Comparison of ENCODE assay signal across 1 mouse cellular context in the genomic region with DNA sequence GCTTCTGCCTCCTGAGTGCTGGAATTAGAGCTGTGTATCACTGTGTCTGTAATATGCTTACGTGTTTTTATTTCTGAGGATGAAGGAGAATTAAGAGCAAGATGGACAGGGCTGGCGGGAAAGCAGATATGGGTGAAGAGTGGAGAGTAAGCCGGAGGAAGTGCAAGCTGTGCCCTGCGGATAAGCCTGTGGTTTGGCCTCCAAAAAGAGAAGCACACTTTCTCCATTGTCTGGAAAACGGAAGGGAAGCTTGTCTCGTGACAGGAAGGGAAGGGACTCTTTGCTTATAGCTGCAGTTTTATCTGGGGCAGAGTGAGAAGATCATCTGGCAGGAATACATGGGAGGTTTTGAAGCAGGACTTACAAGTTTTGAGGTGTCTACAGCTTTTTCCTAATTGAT.
TF ChIP-seq lines count a peak whose summit lies in the region.

No protein-coding gene starts in this region.

TF ChIP-seq in MEL, 35 proteins besides CTCF, POLR2A, EP300 and RAD21 (continued from another document):
- TF ChIP-seq USF1 (IDR thresholded peaks at IDR 0.05; ENCODE audit: low read depth, low read length) (peak; percentile 92), SMC3 (IDR thresholded peaks at IDR 0.05; ENCODE audit: low read depth, low read length) (no peak), TAL1 (IDR thresholded peaks at IDR 0.05; ENCODE audit: low read length) (peak; percentile 99), ZC3H11A (IDR thresholded peaks at IDR 0.05; ENCODE audit: low read depth, low read length) (no peak), ELF1 (IDR thresholded peaks at IDR 0.05; ENCODE audit: low read depth, low read length) (peak; percentile 52; the same call in 1 of the 2 replicates), SIN3A (IDR thresholded peaks at IDR 0.05; ENCODE audit: low read length) (peak; percentile 50; the same call in 1 of the 2 replicates), JUND (IDR thresholded peaks at IDR 0.05; ENCODE audit: low read depth, low read length) (no peak), CHD2 (IDR thresholded peaks at IDR 0.05; ENCODE audit: low read length) (no peak), ETS1 (IDR thresholded peaks at IDR 0.05; ENCODE audit: low read depth, low read length) (peak; percentile 89), ZMIZ1 (IDR thresholded peaks at IDR 0.05; ENCODE audit: low read depth, low read length) (no peak), MEF2A (IDR thresholded peaks at IDR 0.05; ENCODE audit: extremely low read depth, insufficient replicate concordance, low read depth, low read length, poor library complexity, severe bottlenecking) (no peak), ZKSCAN1 (IDR thresholded peaks at IDR 0.05; ENCODE audit: low read depth, low read length) (no peak), HCFC1 (IDR thresholded peaks at IDR 0.05; ENCODE audit: low read depth, low read length) (0 out of 2 replicates have a peak, but pooled peaks have one; percentile 48), USF2 (IDR thresholded peaks at IDR 0.05; ENCODE audit: borderline replicate concordance in 1 of 2, insufficient read depth in 1 of 2, low read depth in 1 of 2, low read length in 2 of 2) (0 out of 4 replicates have a peak, but pooled peaks of 1 of the 2 experiments have one; percentile 45)
TF ChIP-seq in MEL: peak in this region for 15.
